Mouse (Mus musculus): ENCODE data around the gene Msto1. TPM values are rescaled to one million over a fixed set of nuclear protein-coding genes. Genes with fewer than 3 reads are reported as not detected.
"Not testable (repeated sequence)": the region's sequence is repeated elsewhere in the genome, so short reads cannot be mapped to it uniquely, and the experiment has no call there.

Msto1 gene
- polyA plus RNA-seq, 1 experiment from 2014 or later, result 38.0 TPM

GRCm38 (mm10) chr3:88929501-88929900 lies 15.7 kb upstream of the Msto1 start:
- 80% methylated on average over 3 of the region's 3 CpGs for WGBS
- ATAC-seq (ENCODE audit: insufficient read depth, low FRiP score, low read depth), result no peak
- H3K27ac ChIP-seq, result no peak overlapping the region
- H3K9me3 ChIP-seq, result no peaks in the 10 kb centered on the region
- no peak overlapping the region for H3K4me2 ChIP-seq
- no peaks in the 10 kb centered on the region for H3K4me1 ChIP-seq
- H3K9ac ChIP-seq, result no peak overlapping the region
- no peak overlapping the region for H3K4me3 ChIP-seq (replicated peaks)
- H3K36me3 ChIP-seq, result peaks cover 43% of the 10 kb centered on the region
- H3K27me3 ChIP-seq (replicated peaks), result no peaks in the 10 kb centered on the region

- Histone ChIP-seq H3K27ac (no peak overlapping the region), H3K4me2 (no peak overlapping the region), H3K9me3 (no peaks in the 10 kb centered on the region), H3K4me1 (no peaks in the 10 kb centered on the region), H3K4me3 (replicated peaks) (no peak overlapping the region), H3K36me3 (peaks cover 61% of the 10 kb centered on the region), H3K27me3 (replicated peaks) (no peaks in the 10 kb centered on the region), H3K9ac (no peak overlapping the region)
- no peak for ATAC-seq (ENCODE audit: insufficient read depth, low FRiP score, low read depth)
- 82% methylated on average over 2 of the region's 2 CpGs for WGBS
Measured at GRCm38 (mm10) chr3:88925651-88926050, 11.9 kb upstream of the Msto1 start.

GRCm38 (mm10) chr3:88923989-88924591 lies 10.3 kb upstream of the Msto1 start:
- H3K36me3 ChIP-seq, result peaks cover 55% of the 10 kb centered on the region
- ATAC-seq (ENCODE audit: insufficient read depth, low FRiP score, low read depth), result no peak

GRCm38 (mm10) chr3:88921411-88921810 lies 7.6 kb upstream of the Msto1 start:
- ATAC-seq (ENCODE audit: insufficient read depth, low FRiP score, low read depth), result no peak
- H3K4me1 ChIP-seq, result 0 out of 2 replicates have a peak, but pooled peaks cover 3% of the 10 kb centered on the region
- H3K4me2 ChIP-seq, result no peak overlapping the region
- no peak overlapping the region for H3K27ac ChIP-seq
- 94% methylated on average over 9 of the region's 9 CpGs for WGBS
- H3K9ac ChIP-seq, result no peak overlapping the region
- no peaks in the 10 kb centered on the region for H3K9me3 ChIP-seq
- no peak overlapping the region for H3K4me3 ChIP-seq (replicated peaks)
- H3K27me3 ChIP-seq (replicated peaks), result no peaks in the 10 kb centered on the region
- peaks cover 42% of the 10 kb centered on the region for H3K36me3 ChIP-seq

More at GRCm38 (mm10) chr3:88923989-88924591, 10.3 kb upstream of the Msto1 start:
- Histone ChIP-seq H3K9ac (no peak overlapping the region), H3K4me3 (replicated peaks) (no peak overlapping the region), H3K4me1 (no peaks in the 10 kb centered on the region), H3K4me2 (no peak overlapping the region), H3K9me3 (no peaks in the 10 kb centered on the region), H3K27ac (no peak overlapping the region), H3K27me3 (replicated peaks) (no peaks in the 10 kb centered on the region)
- WGBS, result 82% methylated on average over 8 of the region's 8 CpGs

GRCm38 (mm10) chr3:88918981-88919380 lies 5.2 kb upstream of the Msto1 start:
- Histone ChIP-seq H3K4me1 (peaks cover 6% of the 10 kb centered on the region; the same call in 1 of the 2 replicates), H3K4me3 (replicated peaks) (no peak overlapping the region), H3K27ac (peak overlapping the region; percentile 35; the same call in 1 of the 2 replicates), H3K9ac (no peak overlapping the region), H3K36me3 (peaks cover 27% of the 10 kb centered on the region), H3K4me2 (no peak overlapping the region), H3K27me3 (replicated peaks) (no peaks in the 10 kb centered on the region), H3K9me3 (no peaks in the 10 kb centered on the region)
- no peak for ATAC-seq (ENCODE audit: insufficient read depth, low FRiP score, low read depth)
- 64% methylated on average over 13 of the region's 13 CpGs for WGBS

- Histone ChIP-seq H3K4me2 (peak overlapping the region; percentile 88), H3K9me3 (no peaks in the 10 kb centered on the region), H3K27me3 (replicated peaks) (no peaks in the 10 kb centered on the region), H3K4me1 (peaks cover 13% of the 10 kb centered on the region), H3K9ac (peak overlapping the region; percentile 44; the same call in 1 of the 2 replicates), H3K36me3 (peaks cover 27% of the 10 kb centered on the region), H3K27ac (peak overlapping the region; percentile 90), H3K4me3 (replicated peaks) (peak overlapping the region; percentile 82)
- WGBS, result 22% methylated on average over 8 of the region's 8 CpGs
- ATAC-seq (ENCODE audit: insufficient read depth, low FRiP score, low read depth), result no peak
Measured at GRCm38 (mm10) chr3:88914384-88914810, 598 bp upstream of the Msto1 start.

- Histone ChIP-seq H3K4me3 (replicated peaks) (peak overlapping the region; percentile 82; the same call in 1 of the 2 replicates), H3K36me3 (peaks cover 41% of the 10 kb centered on the region), H3K4me2 (peak overlapping the region; percentile 88), H3K4me1 (peaks cover 10% of the 10 kb centered on the region), H3K9ac (no peak overlapping the region), H3K27ac (no peak overlapping the region), H3K27me3 (replicated peaks) (no peaks in the 10 kb centered on the region), H3K9me3 (no peaks in the 10 kb centered on the region)
- no peak for ATAC-seq (ENCODE audit: insufficient read depth, low FRiP score, low read depth)
- WGBS, result 86% methylated on average over 7 of the region's 7 CpGs
Measured at GRCm38 (mm10) chr3:88912585-88912984, 1.2 kb downstream of the Msto1 start.

- H3K27me3 ChIP-seq (replicated peaks), result no peaks in the 10 kb centered on the region
- H3K36me3 ChIP-seq, result peaks cover 68% of the 10 kb centered on the region
- no peak for ATAC-seq (ENCODE audit: insufficient read depth, low FRiP score, low read depth)
- H3K4me2 ChIP-seq, result no peak overlapping the region
- H3K9ac ChIP-seq, result no peak overlapping the region
- H3K27ac ChIP-seq, result no peak overlapping the region
- no peaks in the 10 kb centered on the region for H3K9me3 ChIP-seq
- H3K4me1 ChIP-seq, result no peaks in the 10 kb centered on the region
- 82% methylated on average over 6 of the region's 6 CpGs for WGBS
- H3K4me3 ChIP-seq (replicated peaks), result no peak overlapping the region
Measured at GRCm38 (mm10) chr3:88906393-88907159, 7.2 kb downstream of the Msto1 start.

GRCm38 (mm10) chr3:88905741-88906140 lies 8.1 kb downstream of the Msto1 start:
- Histone ChIP-seq H3K4me2 (no peak overlapping the region), H3K4me1 (no peaks in the 10 kb centered on the region), H3K36me3 (peaks cover 65% of the 10 kb centered on the region), H3K9ac (no peak overlapping the region), H3K27ac (no peak overlapping the region), H3K9me3 (no peaks in the 10 kb centered on the region), H3K27me3 (replicated peaks) (no peaks in the 10 kb centered on the region), H3K4me3 (replicated peaks) (no peak overlapping the region)
- no peak for ATAC-seq (ENCODE audit: insufficient read depth, low FRiP score, low read depth)
- 88% methylated on average over 2 of the region's 2 CpGs for WGBS

GRCm38 (mm10) chr3:88905209-88905608 lies 8.6 kb downstream of the Msto1 start:
- H3K36me3 ChIP-seq, result peaks cover 61% of the 10 kb centered on the region
- H3K4me1 ChIP-seq, result no peaks in the 10 kb centered on the region
- H3K27me3 ChIP-seq (replicated peaks), result no peaks in the 10 kb centered on the region
- no peak overlapping the region for H3K4me3 ChIP-seq (replicated peaks)
- H3K9ac ChIP-seq, result no peak overlapping the region
- no peak overlapping the region for H3K4me2 ChIP-seq
- H3K9me3 ChIP-seq, result no peaks in the 10 kb centered on the region
- 84% methylated on average over 6 of the region's 6 CpGs for WGBS
- no peak for ATAC-seq (ENCODE audit: insufficient read depth, low FRiP score, low read depth)
- H3K27ac ChIP-seq, result no peak overlapping the region

- ATAC-seq (ENCODE audit: insufficient read depth, low FRiP score, low read depth), result no peak
- H3K4me1 ChIP-seq, result no peaks in the 10 kb centered on the region
Measured at GRCm38 (mm10) chr3:88904803-88905202, 9.0 kb downstream of the Msto1 start.

GRCm38 (mm10) chr3:88893011-88893410 lies 20.8 kb downstream of the Msto1 start:
- H3K4me3 ChIP-seq (replicated peaks); ATAC-seq (ENCODE audit: insufficient read depth, low FRiP score, low read depth): not testable (repeated sequence)
- 95% methylated on average over 7 of the region's 7 CpGs for WGBS

More at GRCm38 (mm10) chr3:88904803-88905202, 9.0 kb downstream of the Msto1 start:
- H3K27me3 ChIP-seq (replicated peaks), result no peaks in the 10 kb centered on the region
- 80% methylated on average over 3 of the region's 3 CpGs for WGBS
- no peaks in the 10 kb centered on the region for H3K9me3 ChIP-seq
- no peak overlapping the region for H3K27ac ChIP-seq
- H3K4me2 ChIP-seq, result no peak overlapping the region
- no peak overlapping the region for H3K4me3 ChIP-seq (replicated peaks)
- no peak overlapping the region for H3K9ac ChIP-seq
- H3K36me3 ChIP-seq, result peaks cover 58% of the 10 kb centered on the region

More at GRCm38 (mm10) chr3:88893011-88893410, 20.8 kb downstream of the Msto1 start:
- not testable (repeated sequence) for H3K27ac ChIP-seq; H3K9me3 ChIP-seq; H3K27me3 ChIP-seq (replicated peaks); H3K9ac ChIP-seq; H3K4me2 ChIP-seq; H3K4me1 ChIP-seq; H3K36me3 ChIP-seq
